Mouse (Mus musculus) MEL (cell line): ENCODE results near the gene Mgat5.

Source experiments
- CHD2 ChIP-seq: IDR thresholded peaks from 2 replicates; pipeline ENCODE4 v1.6.1; 2011; ENCODE audit warnings: low read length, improper control_type of control experiment
- CTCF ChIP-seq, 3 experiments: IDR thresholded peaks in 2 of 3; conservative IDR thresholded peaks in 1 of 3; 2 replicates each; pipeline ENCODE4 v1.5.1; 2011 to 2012; ENCODE audit warnings: low read length in 3 of 3, low read depth in 2 of 3, mild to moderate bottlenecking in 2 of 3, improper control_type of control experiment in 1 of 3, inconsistent platforms in 1 of 3, mixed read lengths in 1 of 3, moderate library complexity in 1 of 3; ENCODE audit not compliant: control insufficient read depth in 1 of 3, insufficient read depth in 1 of 3, poor library complexity in 1 of 3, severe bottlenecking in 1 of 3
- EP300 ChIP-seq, 2 experiments: IDR thresholded peaks; 2 replicates each; pipeline ENCODE4 v1.6.1; 2011; ENCODE audit warnings: improper control_type of control experiment in 2 of 2, low read length in 2 of 2, low read depth in 1 of 2, mild to moderate bottlenecking in 1 of 2
- GABPA ChIP-seq: IDR thresholded peaks from 2 replicates; pipeline ENCODE4 v1.6.1; 2012; ENCODE audit warnings: low read depth, mild to moderate bottlenecking, inconsistent platforms, low read length, improper control_type of control experiment, moderate library complexity
- GATA1 ChIP-seq: IDR thresholded peaks from 2 replicates; pipeline ENCODE4 v1.6.1; 2011; ENCODE audit warnings: low read depth, low read length, improper control_type of control experiment
- MAX ChIP-seq: IDR thresholded peaks from 2 replicates; pipeline ENCODE4 v1.6.1; 2011; ENCODE audit warnings: low read length, improper control_type of control experiment
- NRF1 ChIP-seq: IDR thresholded peaks from 2 replicates; pipeline ENCODE4 v1.6.1; 2014; ENCODE audit warnings: low read depth, mild to moderate bottlenecking, inconsistent platforms, low read length, improper control_type of control experiment, moderate library complexity; ENCODE audit not compliant: poor library complexity, insufficient read depth, severe bottlenecking
- POLR2A ChIP-seq, 2 experiments: IDR thresholded peaks; 2 replicates each; pipeline ENCODE4 v1.6.1; 2011 to 2012; ENCODE audit warnings: low read length in 2 of 2, mild to moderate bottlenecking in 2 of 2, control low read depth in 1 of 2, improper control_type of control experiment in 1 of 2, low read depth in 1 of 2, moderate library complexity in 1 of 2; ENCODE audit not compliant: control insufficient read depth in 1 of 2, insufficient read depth in 1 of 2, poor library complexity in 1 of 2
- SIN3A ChIP-seq: IDR thresholded peaks from 2 replicates; pipeline ENCODE4 v1.6.1; 2012; ENCODE audit warnings: low read length, improper control_type of control experiment, inconsistent platforms
- TCF12 ChIP-seq: IDR thresholded peaks from 2 replicates; pipeline ENCODE4 v1.6.1; 2014; ENCODE audit warnings: low read depth, mild to moderate bottlenecking, inconsistent platforms, low read length, improper control_type of control experiment, moderate library complexity
- UBTF ChIP-seq: IDR thresholded peaks from 2 replicates; pipeline ENCODE4 v1.6.1; 2012; ENCODE audit warnings: low read depth, mild to moderate bottlenecking, inconsistent platforms, low read length, improper control_type of control experiment, moderate library complexity, borderline replicate concordance; ENCODE audit not compliant: insufficient read depth
- USF1 ChIP-seq: IDR thresholded peaks from 2 replicates; pipeline ENCODE4 v1.6.1; 2014; ENCODE audit warnings: low read depth, mild to moderate bottlenecking, inconsistent platforms, low read length, improper control_type of control experiment, moderate library complexity
- ZKSCAN1 ChIP-seq: IDR thresholded peaks from 2 replicates; pipeline ENCODE4 v1.6.1; 2012; ENCODE audit warnings: low read depth, mild to moderate bottlenecking, inconsistent platforms, low read length, improper control_type of control experiment, moderate library complexity

- TF ChIP-seq CTCF (IDR thresholded peaks at IDR 0.05 in 2 of 3, conservative IDR thresholded peaks at IDR 0.05 in 1 of 3; ENCODE audit: control insufficient read depth in 1 of 3, insufficient read depth in 1 of 3, low read depth in 2 of 3, low read length in 3 of 3, poor library complexity in 1 of 3, severe bottlenecking in 1 of 3) (no peak), MAX (no peak), POLR2A (IDR thresholded peaks at IDR 0.05; ENCODE audit: control insufficient read depth in 1 of 2, insufficient read depth in 1 of 2, low read depth in 1 of 2, low read length in 2 of 2, poor library complexity in 1 of 2) (no peak), NRF1 (no peak), GABPA (no peak), USF1 (no peak), ZKSCAN1 (no peak), EP300 (IDR thresholded peaks at IDR 0.05; ENCODE audit: low read depth in 1 of 2, low read length in 2 of 2) (no peak), CHD2 (no peak), GATA1 (no peak), TCF12 (no peak), SIN3A (no peak), UBTF (no peak)
Measured at GRCm38 (mm10) chr1:127373559-127373958, 168.7 kb downstream of the Mgat5 start.
